ENCODE assay signal across 8 mouse cellular contexts in genomic region chr11:102317901-102318575, GRCm38 (mm10). TPM values are rescaled to one million over a fixed set of nuclear protein-coding genes. Genes with fewer than 3 reads are reported as not detected.
A peak's percentile ranks its signal among the peaks of the same experiment; 100 is the strongest.
DNase-seq lines count a peak whose midpoint lies in the region; ATAC-seq lines count a peak whose summit lies in the region.

No protein-coding gene starts in this region.

- peak; percentile 59 for ATAC-seq in liver, embryonic 11.5 days (replicated peaks; ENCODE audit: low FRiP score)
- peak; percentile 68 for ATAC-seq in stomach, embryonic 16.5 days (ENCODE audit: insufficient read depth, low FRiP score)

- H3K4me3 ChIP-seq in liver, embryonic 11.5 days (ENCODE audit: low read depth, low read length), result peak overlapping the region; percentile 73
- peak overlapping the region; percentile 98 for H3K4me3 ChIP-seq in stomach, embryonic 16.5 days (replicated peaks; ENCODE audit: low read length)

- peak overlapping the region; percentile 93 for H3K27ac ChIP-seq in liver, embryonic 11.5 days (ENCODE audit: low read depth, low read length)
- peak overlapping the region; percentile 99 for H3K27ac ChIP-seq in stomach, embryonic 16.5 days (ENCODE audit: low read length)

- peaks cover 6% of the 10 kb centered on the region for H3K27me3 ChIP-seq in liver, embryonic 11.5 days (replicated peaks; ENCODE audit: control insufficient read depth, insufficient read depth, low read length)
- H3K27me3 ChIP-seq in stomach, embryonic 16.5 days (ENCODE audit: control insufficient read depth, insufficient read depth, low read length), result no peaks in the 10 kb centered on the region

- DNase-seq in layer of hippocampus, postnatal 10 days (ENCODE audit: low spot score in 2 of 2), result peak; percentile 68 to 78
- DNase-seq in layer of hippocampus, adult 8-10 months (ENCODE audit: low spot score in 2 of 2), result no peak
- DNase-seq in cerebellum, adult 9-10 months, result peak; percentile 69
- peak; percentile 49 to 65 for DNase-seq in gastrocnemius, adult 8-10 months (ENCODE audit: low spot score in 2 of 2)
- peak; percentile 75 for DNase-seq in induced T-regulatory cell, adult 2 months (ENCODE audit: low read depth)
- peak; percentile 85 for DNase-seq in liver, embryonic 11.5 days (ENCODE audit: low spot score)
- DNase-seq in naive thymus-derived CD4-positive, alpha-beta T cell, adult 2 months (ENCODE audit: low read depth), result peak; percentile 73

- H3K9ac ChIP-seq in liver, embryonic 11.5 days (ENCODE audit: low read depth, low read length), result peak overlapping the region; percentile 99
- H3K9ac ChIP-seq in stomach, embryonic 16.5 days (ENCODE audit: low read length), result peak overlapping the region; percentile 100

- peak overlapping the region; percentile 99 for H3K4me2 ChIP-seq in liver, embryonic 11.5 days
- H3K4me2 ChIP-seq in stomach, embryonic 16.5 days (ENCODE audit: low read depth, low read length), result peak overlapping the region; percentile 78

- H3K36me3 ChIP-seq in liver, embryonic 11.5 days (ENCODE audit: control insufficient read depth, insufficient read depth, low read length), result peaks cover 13% of the 10 kb centered on the region
- H3K36me3 ChIP-seq in stomach, embryonic 16.5 days (ENCODE audit: control insufficient read depth, insufficient read depth, low read length), result peaks cover 15% of the 10 kb centered on the region

- H3K4me1 ChIP-seq in liver, embryonic 11.5 days (replicated peaks; ENCODE audit: control insufficient read depth, insufficient read depth, low read length), result peaks cover 17% of the 10 kb centered on the region
- peaks cover 23% of the 10 kb centered on the region for H3K4me1 ChIP-seq in stomach, embryonic 16.5 days (ENCODE audit: control insufficient read depth, insufficient read depth, low read length)

- no peaks in the 10 kb centered on the region for H3K9me3 ChIP-seq in liver, embryonic 11.5 days (ENCODE audit: control insufficient read depth, low read length)
- H3K9me3 ChIP-seq in stomach, embryonic 16.5 days (replicated peaks; ENCODE audit: control insufficient read depth, low read length), result no peaks in the 10 kb centered on the region

- under 1% methylated on average over 51 of the region's 77 CpGs for WGBS in liver, embryonic 11.5 days
- under 1% methylated on average over 33 of the region's 77 CpGs for WGBS in stomach, embryonic 16.5 days

RNA-seq across cellular contexts. Expression of gene Ubtf, which starts 1.5 kb away (rescaled TPM):
- total RNA-seq in layer of hippocampus, postnatal 10 days (2021), result 100 to 1,000 TPM; 112 to 125 TPM
- total RNA-seq in layer of hippocampus, adult 8-10 months (2022), result 100 to 1,000 TPM; 106 to 122 (median 120) TPM
- total RNA-seq in gastrocnemius, adult 8-10 months (2022), result 10 to 100 TPM; 31.5 to 41.6 (median 38.2) TPM
- polyA plus RNA-seq in liver, embryonic 11.5 days (2014; fragmentation: Nextera tagmentation; extraction: Ambion mirVana), result 104 and 108 TPM in 2 replicates
- 70.5 and 71.4 TPM in 2 replicates for polyA plus RNA-seq in stomach, embryonic 16.5 days (2015; fragmentation: Nextera tagmentation; extraction: Ambion mirVana)

RNA-seq across cellular contexts. Expression of gene Atxn7l3, which starts 21.6 kb away (rescaled TPM):
- total RNA-seq in layer of hippocampus, postnatal 10 days (2021), result 100 to 1,000 TPM; 146 to 150 TPM
- 100 to 1,000 TPM; 153 to 169 (median 157) TPM for total RNA-seq in layer of hippocampus, adult 8-10 months (2022)
- total RNA-seq in gastrocnemius, adult 8-10 months (2022), result 10 to 100 TPM in 3 of 4 experiments, 1 to 10 TPM in 1; 9.3 to 14.5 (median 11.1) TPM
- polyA plus RNA-seq in liver, embryonic 11.5 days (2014; fragmentation: Nextera tagmentation; extraction: Ambion mirVana), result 11.4 and 14.7 TPM in 2 replicates
- 12.2 and 13.2 TPM in 2 replicates for polyA plus RNA-seq in stomach, embryonic 16.5 days (2015; fragmentation: Nextera tagmentation; extraction: Ambion mirVana)

RNA-seq across cellular contexts. Expression of gene Tmub2, which starts 33.3 kb away (rescaled TPM):
- 10 to 100 TPM; 55.2 to 60.4 TPM for total RNA-seq in layer of hippocampus, postnatal 10 days (2021)
- total RNA-seq in layer of hippocampus, adult 8-10 months (2022), result 10 to 100 TPM; 61.4 to 72.0 (median 67.7) TPM
- 10 to 100 TPM; 14.7 to 15.8 (median 15.0) TPM for total RNA-seq in gastrocnemius, adult 8-10 months (2022)
- 41.6 and 44.8 TPM in 2 replicates for polyA plus RNA-seq in liver, embryonic 11.5 days (2014; fragmentation: Nextera tagmentation; extraction: Ambion mirVana)
- polyA plus RNA-seq in stomach, embryonic 16.5 days (2015; fragmentation: Nextera tagmentation; extraction: Ambion mirVana), result 53.0 and 53.4 TPM in 2 replicates

RNA-seq across cellular contexts. Expression of gene Slc4a1, which starts 48.0 kb away (rescaled TPM):
- under 1 TPM; 0.32 to 0.54 TPM for total RNA-seq in layer of hippocampus, postnatal 10 days (2021)
- total RNA-seq in layer of hippocampus, adult 8-10 months (2022), result under 1 TPM in 2 of 4 experiments, not detected in 2; 0.10 to 0.11 TPM
- 1 to 10 TPM in 1 of 4 experiments, not detected in 3; 1.0 TPM for total RNA-seq in gastrocnemius, adult 8-10 months (2022)
- polyA plus RNA-seq in liver, embryonic 11.5 days (2014; fragmentation: Nextera tagmentation; extraction: Ambion mirVana), result 191 and 229 TPM in 2 replicates
- polyA plus RNA-seq in stomach, embryonic 16.5 days (2015; fragmentation: Nextera tagmentation; extraction: Ambion mirVana), result 38.9 and 47.2 TPM in 2 replicates

RNA-seq across cellular contexts. Expression of gene Asb16, which starts 49.5 kb away (rescaled TPM):
- under 1 TPM; 0.64 to 0.76 TPM for total RNA-seq in layer of hippocampus, postnatal 10 days (2021)
- 1 to 10 TPM; 2.1 to 2.4 (median 2.2) TPM for total RNA-seq in layer of hippocampus, adult 8-10 months (2022)
- 10 to 100 TPM; 92.5 to 99.3 (median 93.6) TPM for total RNA-seq in gastrocnemius, adult 8-10 months (2022)
- 0.05 and 0.12 TPM in 2 replicates for polyA plus RNA-seq in liver, embryonic 11.5 days (2014; fragmentation: Nextera tagmentation; extraction: Ambion mirVana)
- polyA plus RNA-seq in stomach, embryonic 16.5 days (2015; fragmentation: Nextera tagmentation; extraction: Ambion mirVana), result 0.12 TPM in 1 of 2 replicates, not detected in the other

Comparison
In these comparisons a context has a peak if more than half of its experiments do, and no peak if none do; other contexts are left out.
1. DNase-seq: peak in layer of hippocampus, postnatal 10 days (2 of 2), cerebellum, adult 9-10 months (single experiment), gastrocnemius, adult 8-10 months (2 of 2), induced T-regulatory cell, adult 2 months (single experiment), liver, embryonic 11.5 days (single experiment) and naive thymus-derived CD4-positive, alpha-beta T cell, adult 2 months (single experiment); none in layer of hippocampus, adult 8-10 months (0 of 2).
2. RNA of gene Atxn7l3, which starts 21.6 kb away (total RNA-seq): 153 to 169 TPM in layer of hippocampus, adult 8-10 months and 146 to 150 TPM in layer of hippocampus, postnatal 10 days; 9.3 to 14.5 TPM in gastrocnemius, adult 8-10 months; every median in the first group is over 4 times any median in the second.